Mouse (Mus musculus) cortical plate, adult 2 months (tissue): ENCODE measurements around the gene Stx4a.

Experiments
- CTCF ChIP-seq: fragments of 200-500 bp; IDR thresholded peaks from 2 replicates; pipeline ENCODE4 v1.5.1; 2011; ENCODE audit warnings: mild to moderate bottlenecking, control low read depth, low read length; ENCODE audit not compliant: insufficient read depth; ENCODE audit errors: extremely low read depth
- POLR2A ChIP-seq: fragments of 200-500 bp; IDR thresholded peaks from 2 replicates; pipeline ENCODE4 v1.6.1; 2011; ENCODE audit warnings: mild to moderate bottlenecking, low read length, control low read depth; ENCODE audit not compliant: insufficient read depth; ENCODE audit errors: extremely low read depth

DNA sequence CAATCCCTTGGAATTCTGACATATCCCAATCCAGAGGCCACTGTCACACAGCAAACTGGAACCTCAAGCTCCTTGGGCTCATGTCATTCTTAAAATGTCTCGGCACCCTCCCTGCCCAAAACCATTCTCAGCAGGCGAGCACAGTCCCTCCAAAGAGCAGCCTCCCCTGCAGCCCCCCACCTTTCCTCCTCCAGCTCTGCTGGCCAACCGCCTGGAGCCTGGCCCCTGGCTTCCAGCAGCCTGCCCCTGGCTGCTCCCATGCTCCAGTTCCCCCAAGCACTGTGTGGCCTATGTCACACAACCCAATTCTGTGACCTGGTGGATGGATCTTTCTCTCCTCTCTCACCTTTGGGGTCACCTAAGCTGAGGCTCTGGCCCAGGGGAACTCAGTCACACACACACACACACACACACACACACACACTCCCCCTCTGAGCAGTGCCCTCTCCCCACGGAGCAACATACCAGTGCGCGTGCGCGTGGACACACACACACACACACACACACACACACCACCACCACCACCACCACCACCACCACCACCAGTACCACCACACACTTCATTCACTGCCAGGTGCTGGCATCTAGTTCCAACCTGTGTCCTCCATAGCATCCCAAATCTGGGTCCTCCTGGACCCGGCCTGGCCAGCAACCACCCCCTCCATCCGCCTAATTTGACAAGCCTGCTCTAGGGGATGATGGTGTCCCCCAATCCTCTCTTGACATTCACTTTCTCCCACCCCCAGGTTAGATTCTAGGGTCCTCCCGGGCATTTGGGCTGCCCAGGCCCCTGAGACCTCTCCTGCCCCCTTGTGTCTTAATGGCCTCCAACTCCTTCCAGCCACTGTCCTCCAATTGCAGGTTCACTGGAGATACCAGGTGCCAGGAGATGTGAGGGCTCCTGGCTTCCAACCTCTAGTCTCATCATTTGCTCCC is 590 bp upstream of the Stx4a start:
- TF ChIP-seq POLR2A (no peak), CTCF (no peak)
